Mouse (Mus musculus) activated CD4-positive, CD25-positive, alpha-beta regulatory T cell (primary cell): ENCODE measurements around the gene Vmn1r16. TPM values are rescaled to one million over a fixed set of nuclear protein-coding genes. Genes with fewer than 3 reads are reported as not detected.

Source experiments
- polyA plus RNA-seq, 2 experiments: library from polyadenylated mRNA; unstranded; fragments of 100-300 nt; shearing (Covaris generic); gene quantifications; one replicate each; pipeline ENCODE4 v1.2.1; 2017

Gene Vmn1r16
- polyA plus RNA-seq: not detected

DNA sequence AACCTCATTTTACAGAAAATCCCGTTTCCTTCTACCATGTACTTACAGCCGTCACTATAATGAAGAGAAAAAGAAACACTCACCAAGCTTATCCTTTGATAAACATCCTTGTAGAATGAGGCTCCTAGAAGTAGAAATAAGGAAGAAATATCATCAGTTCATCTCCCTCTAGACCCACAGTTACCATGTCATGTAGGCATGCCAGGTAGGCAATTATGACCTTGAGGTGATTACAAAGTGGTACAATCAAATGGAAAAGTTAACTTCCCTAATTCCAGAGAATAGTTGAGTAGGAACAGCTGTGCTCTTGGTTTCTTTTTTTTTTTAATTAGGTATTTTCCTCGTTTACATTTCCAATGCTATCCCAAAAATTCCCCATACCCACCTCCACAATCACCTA is at the start of gene Vmn1r16:
Gene Vmn1r16 (minus strand): TSS at position 101 of the 400 bp plus-strand sequence.

DNA sequence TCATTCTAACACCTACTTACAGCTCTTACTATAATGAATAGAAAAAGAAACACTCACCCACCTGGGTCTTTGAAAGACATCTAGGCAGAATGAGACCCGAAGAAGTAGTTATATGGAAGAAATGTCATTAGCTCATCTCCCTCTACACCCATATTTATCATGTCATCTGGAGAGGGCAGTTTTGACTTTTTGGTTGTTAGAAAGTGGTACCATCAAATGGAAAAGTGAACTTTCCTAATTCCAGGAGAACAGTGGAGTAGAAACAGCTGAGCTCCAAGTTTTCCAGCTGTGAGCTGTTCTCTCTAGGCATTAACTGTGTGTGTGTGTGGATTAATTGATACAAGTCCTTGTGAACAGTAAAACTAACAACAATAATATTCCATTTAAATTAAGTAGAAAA is 34.3 kb upstream of the Vmn1r16 start, which contains the start of gene Vmn1r17:
Gene Vmn1r17 (minus strand): TSS at position 101 of the 400 bp plus-strand sequence.

Other genes with a start within 250 kb of the Vmn1r16 start
- not detected for gene Vmn1r10, start 220.0 kb downstream of the Vmn1r16 start, polyA plus RNA-seq
- gene Vmn1r11, start 196.0 kb downstream of the Vmn1r16 start, polyA plus RNA-seq: not detected
- gene Vmn1r12, start 172.6 kb downstream of the Vmn1r16 start, polyA plus RNA-seq: under 1 TPM; 0.06 to 0.12 TPM
- under 1 TPM; 0.27 to 0.60 TPM for gene Vmn1r13, start 126.2 kb downstream of the Vmn1r16 start, polyA plus RNA-seq
- gene Vmn1r14, start 97.8 kb downstream of the Vmn1r16 start, polyA plus RNA-seq: not detected
- not detected for gene Vmn1r15, start 71.5 kb downstream of the Vmn1r16 start, polyA plus RNA-seq
- not detected for gene Vmn1r17, start 34.2 kb upstream of the Vmn1r16 start, polyA plus RNA-seq
- under 1 TPM in 1 of 2 experiments, not detected in 1; 0.22 TPM for gene Vmn1r18, start 66.3 kb upstream of the Vmn1r16 start, polyA plus RNA-seq
- not detected for gene Vmn1r19, start 74.3 kb upstream of the Vmn1r16 start, polyA plus RNA-seq
- gene Vmn1r20, start 99.4 kb upstream of the Vmn1r16 start, polyA plus RNA-seq: not detected
- gene Ppm1k, start 206.0 kb upstream of the Vmn1r16 start, polyA plus RNA-seq: 10 to 100 TPM in 1 of 2 experiments, 1 to 10 TPM in 1; 8.4 to 13.2 TPM